Mouse (Mus musculus): Measurements from ENCODE around the gene Ctdsp1.

Gene Ctdsp1

GRCm38 (mm10) chr1:74387386-74387988, 3.8 kb upstream of the Ctdsp1 start:
- TF ChIP-seq GATA4 (IDR thresholded peaks at IDR 0.05; ENCODE audit: insufficient replicate concordance, low read length), result no peak

- no peak for TF ChIP-seq GATA4 (IDR thresholded peaks at IDR 0.05; ENCODE audit: insufficient replicate concordance, low read length)
These were observed 2.9 kb upstream of the Ctdsp1 start for GRCm38 (mm10) chr1:74388398-74388920.

GRCm38 (mm10) chr1:74389831-74390286, 1.4 kb upstream of the Ctdsp1 start:
- TF ChIP-seq GATA4 (IDR thresholded peaks at IDR 0.05; ENCODE audit: insufficient replicate concordance, low read length), result no peak

GRCm38 (mm10) chr1:74390287-74390906, 912 bp upstream of the Ctdsp1 start:
- TF ChIP-seq GATA4 (IDR thresholded peaks at IDR 0.05; ENCODE audit: insufficient replicate concordance, low read length), result no peak

- no peak for TF ChIP-seq GATA4 (IDR thresholded peaks at IDR 0.05; ENCODE audit: insufficient replicate concordance, low read length)
These were observed 634 bp downstream of the Ctdsp1 start for GRCm38 (mm10) chr1:74391844-74392441.

GRCm38 (mm10) chr1:74392446-74392994, 1.2 kb downstream of the Ctdsp1 start:
- TF ChIP-seq GATA4 (IDR thresholded peaks at IDR 0.05; ENCODE audit: insufficient replicate concordance, low read length), result no peak

GRCm38 (mm10) chr1:74393010-74393409, 1.7 kb downstream of the Ctdsp1 start:
- no peak for TF ChIP-seq GATA4 (IDR thresholded peaks at IDR 0.05; ENCODE audit: insufficient replicate concordance, low read length)

- no peak for TF ChIP-seq GATA4 (IDR thresholded peaks at IDR 0.05; ENCODE audit: insufficient replicate concordance, low read length)
These were observed 2.4 kb downstream of the Ctdsp1 start for GRCm38 (mm10) chr1:74393697-74394096.

- TF ChIP-seq GATA4 (IDR thresholded peaks at IDR 0.05; ENCODE audit: insufficient replicate concordance, low read length), result no peak
These were observed 3.0 kb downstream of the Ctdsp1 start for GRCm38 (mm10) chr1:74394311-74394710.

GRCm38 (mm10) chr1:74394858-74395257, 3.5 kb downstream of the Ctdsp1 start:
- TF ChIP-seq GATA4 (IDR thresholded peaks at IDR 0.05; ENCODE audit: insufficient replicate concordance, low read length), result no peak

GRCm38 (mm10) chr1:74395290-74395689, 4.0 kb downstream of the Ctdsp1 start:
- TF ChIP-seq GATA4 (IDR thresholded peaks at IDR 0.05; ENCODE audit: insufficient replicate concordance, low read length), result no peak

GRCm38 (mm10) chr1:74397268-74397918, 6.1 kb downstream of the Ctdsp1 start:
- peak; percentile 84; the same call in 1 of the 2 replicates for TF ChIP-seq GATA4 (IDR thresholded peaks at IDR 0.05; ENCODE audit: insufficient replicate concordance, low read length)

- TF ChIP-seq GATA4 (IDR thresholded peaks at IDR 0.05; ENCODE audit: insufficient replicate concordance, low read length), result no peak
These were observed 6.7 kb downstream of the Ctdsp1 start for GRCm38 (mm10) chr1:74397919-74398451.

GRCm38 (mm10) chr1:74400531-74400930, 9.2 kb downstream of the Ctdsp1 start:
- peak; percentile 39; the same call in 1 of the 2 replicates for TF ChIP-seq GATA4 (IDR thresholded peaks at IDR 0.05; ENCODE audit: insufficient replicate concordance, low read length)
